Mouse (Mus musculus) forelimb bud, embryonic 11.5 days (tissue): ENCODE measurements at regions not wholly inside any gene's neighbourhood (a gene's known extent, or its start where the extent isn't known, plus 50 kb on each side); places are given as distances from the start of the nearest gene placed in this dataset.

Source experiments
- DNase-seq: peaks from one replicate; pipeline ENCODE4 v3.0.0-alpha.2; 2012; ENCODE audit warnings: low read depth, low spot score

DNA sequence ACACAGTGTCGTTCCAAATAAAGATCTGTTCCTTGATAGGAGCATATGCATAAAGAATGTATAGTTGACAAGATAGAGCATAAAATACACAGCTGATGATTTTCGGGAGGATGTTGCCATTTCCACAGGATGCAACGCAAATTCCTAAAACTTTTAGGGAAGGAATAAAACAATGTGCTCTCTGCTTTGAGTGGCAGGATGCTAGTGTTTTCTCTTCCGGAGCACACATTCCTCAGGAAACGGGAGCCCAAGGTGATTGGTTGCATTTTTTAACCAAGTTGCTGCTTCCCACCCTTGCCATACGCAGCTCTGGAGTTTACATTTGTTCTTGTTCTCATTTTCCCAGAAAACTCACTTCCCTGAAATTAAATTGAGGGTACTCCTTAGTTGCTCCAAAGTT lies 116.8 kb upstream of the Arhgap28 start:
- DNase-seq, result no peak

DNA sequence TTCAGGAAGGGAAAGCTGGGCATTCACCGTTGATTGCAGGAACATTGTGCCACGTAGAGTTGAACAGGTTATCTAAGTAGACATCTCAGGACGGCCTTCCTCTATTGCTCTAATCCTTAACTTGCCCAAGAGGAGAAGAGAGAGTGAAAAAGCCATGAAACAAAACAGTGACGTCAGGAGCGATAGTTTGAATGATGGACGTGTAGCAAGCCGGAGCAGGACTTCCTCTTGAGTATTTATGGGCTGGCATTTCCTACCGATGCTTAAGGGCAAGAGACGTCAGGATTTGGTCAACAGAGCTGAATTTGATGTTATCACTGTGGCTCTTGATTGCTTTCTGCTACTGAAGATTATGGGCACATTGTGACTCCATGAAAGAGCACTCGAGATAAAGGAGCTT lies 130.5 kb upstream of the Arhgap28 start:
- no peak for DNase-seq

DNA sequence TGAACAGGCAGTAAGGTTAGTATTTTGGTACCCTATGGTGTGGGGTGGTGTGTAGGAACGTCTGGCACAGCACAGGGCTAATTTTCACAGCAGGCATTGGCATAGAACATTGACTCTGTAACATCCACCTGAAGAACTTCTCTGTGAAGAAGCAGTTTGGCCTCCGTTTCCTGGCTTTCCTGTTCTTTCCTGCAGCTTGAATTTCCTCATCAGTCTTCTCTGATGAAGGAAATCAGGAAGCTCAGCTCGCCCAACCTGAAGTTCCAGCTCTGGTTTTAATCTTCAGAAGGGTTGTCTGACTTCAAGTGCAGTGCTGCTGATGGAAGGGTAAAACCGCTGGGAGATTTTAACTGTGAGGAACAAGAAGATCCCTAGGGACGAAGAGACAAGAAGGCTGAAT lies 131.5 kb upstream of the Arhgap28 start:
- no peak for DNase-seq

DNA sequence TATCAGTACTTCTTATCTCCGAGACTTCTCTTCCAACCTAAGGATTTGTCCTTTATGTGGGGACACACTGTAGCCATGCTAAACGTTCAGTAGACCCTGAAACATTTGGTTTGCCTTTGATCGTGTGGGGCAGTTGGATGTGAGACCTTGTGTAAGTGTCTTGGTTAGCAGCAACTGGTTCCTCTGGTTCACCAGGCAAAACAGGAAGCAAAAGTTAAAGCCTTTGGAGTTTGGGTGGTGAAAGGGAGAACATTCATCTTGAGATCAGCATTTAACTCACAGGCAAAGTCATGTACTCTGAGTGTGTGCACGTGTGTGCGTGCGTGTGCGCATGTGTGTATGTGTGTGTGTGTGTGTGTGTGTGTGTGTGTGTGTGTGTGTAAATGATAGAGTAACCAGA lies 130.3 kb upstream of the L3mbtl4 start:
- DNase-seq, result no peak

DNA sequence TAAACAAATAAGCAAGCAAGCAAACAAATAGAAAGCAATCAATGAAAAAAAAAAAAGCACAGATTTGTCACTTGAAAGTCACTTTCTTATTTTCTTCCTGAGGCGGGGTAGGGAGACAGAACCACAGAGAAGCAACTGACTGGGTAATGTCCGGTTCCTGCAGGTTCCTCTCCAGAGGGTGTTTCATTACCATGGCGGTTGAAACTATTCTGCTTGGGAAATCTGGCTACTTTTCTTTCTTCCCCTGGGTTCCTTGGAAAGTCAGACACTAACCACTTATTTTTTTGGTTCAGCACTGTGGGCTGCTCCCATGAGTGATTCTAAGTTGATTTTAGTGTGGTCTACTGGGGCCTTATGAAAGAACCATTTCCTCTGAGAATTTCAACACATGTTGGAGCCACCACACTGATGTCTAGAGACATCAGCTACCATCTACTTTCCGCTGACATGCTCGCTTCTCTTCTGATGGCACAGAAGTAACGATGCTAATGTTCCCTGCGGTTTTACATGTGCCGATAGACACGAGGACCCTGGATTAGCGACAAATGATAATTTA lies 124.3 kb upstream of the L3mbtl4 start:
- DNase-seq, result no peak

DNA sequence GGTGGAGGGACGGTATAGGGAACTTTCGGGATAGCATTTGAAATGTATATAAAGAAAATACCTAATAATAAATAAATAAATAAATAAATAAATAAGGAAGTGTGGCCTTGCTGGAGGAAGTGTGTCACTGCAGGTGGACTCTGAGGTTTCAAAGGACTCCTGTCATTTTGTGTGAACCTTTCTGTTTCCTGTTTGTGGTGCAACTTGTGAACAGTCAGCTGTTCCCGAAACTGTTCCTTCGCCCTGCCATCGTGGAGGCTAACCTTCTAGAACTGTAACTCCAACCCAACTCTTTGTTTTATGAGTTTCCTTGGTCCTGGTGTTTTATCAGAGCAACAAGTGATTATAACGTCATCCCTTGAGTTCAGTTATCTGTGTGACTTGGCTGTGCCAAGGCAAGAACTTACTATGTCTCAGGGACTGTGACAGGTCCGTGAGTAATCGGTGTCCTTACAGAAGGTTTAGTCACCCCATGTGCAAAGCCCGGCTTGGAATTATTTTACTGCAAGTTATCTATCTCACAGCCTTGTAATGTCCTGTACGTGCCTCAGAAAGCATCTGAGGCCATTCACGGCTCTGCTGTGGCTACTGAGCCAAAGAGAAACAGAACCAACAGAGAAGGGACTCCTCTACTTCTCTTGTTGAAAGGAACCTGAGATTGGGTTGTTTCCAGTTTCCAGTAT lies 121.0 kb upstream of the L3mbtl4 start:
- no peak for DNase-seq

DNA sequence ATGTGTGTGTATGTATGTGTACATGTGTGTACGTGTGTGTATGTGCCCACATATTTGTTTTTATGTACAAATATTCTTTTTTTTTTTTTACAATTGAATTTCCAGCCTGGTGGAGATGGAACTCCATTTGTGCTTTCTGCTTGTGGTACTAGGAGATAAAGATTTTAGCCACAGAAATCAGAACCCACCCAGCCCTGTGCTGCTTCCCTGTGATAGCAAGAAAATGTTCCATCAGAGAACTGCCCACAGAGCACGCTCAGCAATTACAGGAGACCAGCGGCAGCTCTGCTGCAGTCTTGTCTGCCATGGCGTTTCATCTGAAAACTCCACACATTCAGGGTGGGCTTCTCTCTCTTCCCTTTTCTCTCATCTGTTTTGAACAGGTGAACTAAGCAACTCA lies 118.7 kb upstream of the L3mbtl4 start:
- no peak for DNase-seq

DNA sequence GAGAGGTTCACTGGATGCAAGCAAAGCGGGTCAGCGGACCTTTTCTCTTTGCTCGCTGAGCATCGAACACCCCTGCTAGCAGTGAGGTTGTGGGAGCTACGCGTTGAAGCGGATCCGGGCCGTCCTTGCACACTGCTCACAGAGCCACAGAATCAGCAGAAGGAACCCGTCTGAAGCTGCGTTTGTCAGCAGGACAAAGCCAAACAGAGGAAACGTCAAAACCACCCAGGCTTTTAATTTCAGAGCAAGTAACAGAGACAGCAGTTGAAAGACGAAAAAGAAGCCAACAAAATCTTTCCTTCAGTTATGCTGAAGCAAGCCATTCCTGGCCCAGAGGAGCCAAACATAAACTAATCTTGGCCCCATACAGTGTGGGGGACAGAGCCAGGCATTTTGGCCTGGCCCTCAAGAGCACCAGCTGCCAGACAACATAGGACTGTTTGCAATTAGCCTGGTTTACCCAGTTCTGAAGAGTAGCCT lies 115.4 kb upstream of the L3mbtl4 start:
- DNase-seq, result no peak

DNA sequence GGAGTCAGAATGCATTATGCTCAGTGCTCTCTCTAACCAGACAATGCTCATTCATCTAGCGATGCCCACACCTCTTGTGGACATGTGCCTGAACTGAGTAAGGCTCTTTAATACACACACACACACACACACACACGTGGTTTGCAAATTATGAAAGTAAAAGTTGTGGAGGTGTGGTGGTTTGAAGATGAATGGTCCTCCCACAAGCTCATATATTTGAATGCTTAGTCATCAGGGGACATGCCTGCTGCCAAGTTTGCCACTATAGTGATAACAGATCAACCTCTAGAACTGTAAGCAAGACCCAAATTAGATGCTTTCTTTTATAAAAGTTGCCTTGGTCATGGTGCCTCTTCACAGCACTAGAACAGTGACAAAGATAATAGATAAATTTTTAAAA lies 112.5 kb upstream of the L3mbtl4 start:
- DNase-seq, result no peak

DNA sequence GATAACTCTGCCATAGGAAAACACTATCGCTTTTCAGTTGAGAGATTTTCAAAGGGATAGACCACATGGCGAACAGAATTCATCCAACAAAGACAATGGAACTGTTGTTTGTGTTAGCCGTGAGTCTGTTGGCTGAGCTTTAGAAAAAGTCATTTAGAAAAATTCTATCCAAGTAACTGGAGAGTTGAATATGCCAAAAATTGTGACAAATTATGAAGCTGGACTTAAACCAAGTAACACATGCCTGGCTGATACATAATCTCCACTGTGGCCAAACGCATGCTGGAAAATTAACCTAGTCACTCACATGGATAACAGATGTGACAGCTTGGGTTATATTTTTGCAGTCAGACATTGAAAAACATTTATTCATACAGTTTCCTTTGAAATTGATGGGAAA lies 110.1 kb upstream of the L3mbtl4 start:
- no peak for DNase-seq

DNA sequence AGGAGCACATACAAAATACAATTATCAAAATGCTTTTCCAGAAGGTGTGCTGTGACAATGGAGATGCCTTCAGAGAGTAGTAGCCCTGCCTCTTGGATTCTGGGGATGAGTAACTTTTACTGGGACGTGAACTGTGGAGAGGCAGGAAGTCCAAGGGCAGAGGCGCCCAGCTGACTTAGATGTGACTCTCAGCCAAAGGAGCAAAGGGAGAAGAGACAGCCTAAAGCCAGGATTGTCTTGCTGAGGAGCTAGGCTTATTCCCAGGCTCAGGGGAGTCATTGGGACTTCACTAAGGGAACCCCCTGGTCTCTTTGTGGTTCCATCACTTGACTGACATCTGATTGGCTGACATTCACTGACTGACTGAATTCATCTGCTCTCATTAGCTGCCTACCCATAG lies 108.9 kb upstream of the L3mbtl4 start:
- no peak for DNase-seq

DNA sequence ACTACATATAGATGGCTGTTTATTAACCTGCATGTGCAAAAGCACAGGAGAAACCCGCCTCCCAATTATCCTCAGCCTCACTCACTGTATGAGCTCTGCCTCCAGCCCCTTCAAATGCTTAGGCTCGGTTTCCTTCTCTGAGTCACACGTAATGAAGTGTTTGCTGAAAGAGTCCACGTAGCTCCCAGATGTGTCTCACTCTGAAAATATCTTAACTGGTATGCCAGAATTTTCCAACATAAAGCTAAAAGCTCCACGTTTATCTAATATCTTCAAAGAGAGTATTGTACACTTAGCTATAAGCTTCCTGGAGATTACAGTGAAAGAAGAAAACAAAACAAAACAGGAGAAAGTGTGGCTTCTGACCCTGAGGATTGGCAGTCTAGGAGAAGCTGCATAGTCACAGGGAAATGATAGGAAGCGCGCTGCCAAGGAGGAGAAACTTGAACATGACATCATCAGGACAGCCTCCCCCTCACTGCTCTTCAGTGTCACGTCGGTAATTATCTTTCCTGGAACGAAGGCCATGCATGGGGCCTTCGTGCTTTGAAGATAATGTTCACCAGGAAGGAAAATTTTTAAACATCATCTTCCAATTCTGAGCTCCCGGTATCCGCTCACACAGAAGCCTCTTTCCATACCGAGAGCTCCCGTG lies 108.3 kb upstream of the L3mbtl4 start:
- peak; percentile 35 for DNase-seq

DNA sequence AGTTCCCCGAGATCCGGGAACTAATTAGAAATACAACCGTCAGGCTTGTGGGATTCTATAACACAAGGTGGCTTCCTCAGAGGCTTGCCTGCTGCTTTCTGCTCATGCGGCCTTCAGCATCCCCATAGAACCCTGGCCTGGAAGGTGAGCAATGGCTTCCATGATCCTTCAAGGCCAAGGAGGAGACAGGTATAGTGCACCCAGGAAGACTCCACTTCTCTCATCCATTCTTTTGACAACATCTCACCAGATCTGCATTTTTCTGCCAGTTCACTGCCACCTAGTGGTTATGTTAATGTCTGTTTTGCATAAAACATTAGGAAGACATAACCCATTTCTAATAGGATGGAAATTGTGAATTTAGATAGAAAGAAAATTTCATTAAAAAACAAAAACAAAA lies 107.2 kb upstream of the L3mbtl4 start:
- DNase-seq, result no peak

DNA sequence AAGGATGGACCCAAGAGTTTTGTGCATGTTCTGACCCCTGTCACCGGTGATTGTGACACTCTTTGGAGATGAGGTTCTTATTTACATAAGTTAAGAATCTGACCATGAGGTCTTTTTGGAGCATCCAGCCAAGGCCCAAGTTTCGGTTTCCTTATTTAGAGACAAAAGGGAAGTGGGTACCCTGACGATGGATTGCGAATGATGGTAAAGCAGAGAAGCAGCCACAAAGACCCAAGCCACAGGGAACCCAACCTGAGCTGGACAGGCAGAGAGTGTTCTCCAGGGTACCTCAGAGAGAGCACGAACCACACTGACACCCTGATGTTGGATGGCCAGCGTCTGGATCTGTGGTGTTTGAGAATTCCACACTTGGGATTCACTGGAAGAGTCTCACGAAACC lies 100.8 kb upstream of the L3mbtl4 start:
- DNase-seq, result no peak

DNA sequence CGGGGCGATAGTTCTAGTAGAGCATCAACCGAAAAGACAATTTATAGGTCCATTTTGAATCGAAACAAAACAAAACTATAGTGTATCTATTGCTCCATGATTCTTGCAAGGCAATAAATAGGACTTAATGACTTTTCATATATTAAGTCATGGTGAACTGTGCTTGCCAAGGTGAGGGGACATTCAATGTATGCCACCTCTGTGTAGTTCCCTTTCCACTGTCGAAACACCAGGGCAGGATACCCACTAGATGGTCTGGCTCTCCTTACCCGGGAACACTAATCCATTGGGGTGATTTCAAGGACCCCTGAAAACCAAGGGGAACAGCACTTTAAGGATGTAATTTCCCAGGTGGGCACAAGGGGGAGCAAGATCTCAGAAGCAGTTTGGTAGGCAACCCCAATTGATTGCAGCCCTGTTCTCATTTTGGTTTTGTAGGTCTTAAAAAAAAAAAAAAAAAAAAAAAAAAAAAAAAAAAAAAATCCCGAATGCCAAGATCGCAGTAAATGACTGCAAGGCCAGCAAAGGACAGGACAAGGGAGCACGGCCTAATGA lies 96.9 kb upstream of the L3mbtl4 start:
- DNase-seq, result peak; percentile 75

DNA sequence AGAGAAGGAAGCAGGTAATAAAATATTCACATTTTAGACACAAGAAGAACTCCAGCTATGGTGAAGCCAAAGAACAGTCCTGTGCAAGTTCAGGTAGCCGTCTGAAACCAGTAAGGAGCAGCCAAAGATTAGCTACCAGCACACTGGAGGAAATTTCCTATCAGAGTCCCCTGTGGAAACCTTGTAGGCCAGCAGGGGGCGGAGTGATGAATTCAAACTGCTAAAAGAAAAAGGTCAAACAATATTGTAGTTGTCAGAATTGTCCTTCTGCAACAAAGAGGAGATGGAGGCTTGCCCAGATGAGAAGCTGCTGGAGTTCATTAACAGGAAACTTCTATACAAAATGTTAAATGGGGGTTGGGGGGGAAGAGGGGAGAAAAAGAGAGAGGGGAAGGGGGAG lies 95.8 kb upstream of the L3mbtl4 start:
- peak; percentile 40 for DNase-seq

DNA sequence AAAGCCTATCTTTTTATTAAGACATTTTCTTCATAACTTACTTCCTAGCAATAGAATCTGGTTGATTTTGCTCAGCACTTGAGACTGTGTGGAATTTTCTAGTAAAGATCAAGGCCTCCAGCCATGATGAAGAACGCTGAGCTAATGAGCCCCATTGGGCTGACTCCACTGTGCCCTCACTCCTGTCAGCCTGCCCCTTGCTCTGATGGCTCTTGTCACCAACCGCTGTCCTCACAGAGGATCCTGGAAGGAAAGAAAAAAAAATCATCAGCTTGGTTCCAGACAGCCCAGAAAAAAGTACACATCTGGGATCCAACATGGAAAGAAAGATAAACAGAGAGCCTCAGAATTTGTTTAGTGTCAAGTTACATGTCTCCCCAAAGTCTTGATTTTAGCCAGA lies 88.2 kb upstream of the L3mbtl4 start:
- no peak for DNase-seq

DNA sequence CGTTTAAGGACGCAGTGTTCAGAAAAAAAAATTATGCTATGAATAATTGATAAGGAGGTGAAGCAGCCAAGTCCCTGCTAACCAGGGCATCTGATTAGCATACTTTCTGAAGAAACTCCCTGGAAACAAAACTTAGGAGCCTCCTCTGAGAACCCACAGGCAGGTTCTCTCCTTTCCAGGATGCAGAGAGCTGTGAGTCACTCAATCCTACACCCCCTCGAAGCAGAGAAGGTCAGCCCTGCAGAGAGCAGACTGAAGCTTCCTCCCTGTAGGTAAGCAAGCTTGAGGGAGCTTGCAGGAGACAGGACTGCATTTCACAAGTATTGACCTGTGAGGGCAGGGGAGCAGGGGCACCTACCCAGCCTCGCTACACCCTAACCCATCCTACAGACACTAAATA lies 83.7 kb upstream of the L3mbtl4 start:
- no peak for DNase-seq

DNA sequence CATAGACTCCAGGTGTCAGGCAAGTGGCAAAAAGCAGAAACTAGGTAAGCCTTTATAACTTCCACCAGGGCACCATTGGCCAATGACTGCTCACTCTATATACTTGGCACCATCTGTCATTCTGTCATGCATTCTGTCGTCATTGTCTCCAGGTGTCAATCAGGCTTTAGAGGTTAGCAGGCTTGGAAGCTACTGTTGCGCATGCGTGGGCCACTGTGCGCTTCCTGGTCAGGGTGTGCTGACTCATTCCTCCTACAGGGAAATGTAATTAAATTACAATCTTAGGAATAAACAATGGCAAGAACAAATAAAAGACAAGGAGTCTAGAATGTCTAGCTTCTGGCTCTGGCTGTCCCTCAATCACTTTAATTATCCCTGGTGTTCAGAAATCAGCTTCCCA lies 68.1 kb upstream of the L3mbtl4 start:
- no peak for DNase-seq

DNA sequence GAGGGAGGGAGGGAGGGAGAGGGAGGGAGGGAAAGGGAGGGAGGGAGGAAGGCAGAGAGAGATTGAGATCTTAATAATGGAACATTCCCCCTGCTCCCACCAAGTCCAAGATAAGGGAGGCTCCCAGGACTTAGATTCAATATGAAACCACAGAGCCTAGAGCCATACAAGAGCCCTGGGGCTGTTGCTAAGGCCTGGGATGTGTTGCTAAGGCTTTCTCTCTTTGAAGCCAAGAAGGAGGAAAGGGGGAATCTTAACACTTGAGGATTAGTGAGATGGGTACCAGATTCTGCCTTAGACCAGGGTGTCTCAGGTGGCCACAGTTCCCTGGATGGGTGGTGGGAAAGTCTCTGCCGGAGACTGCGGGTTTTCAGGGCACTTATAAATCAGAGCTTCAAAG lies 64.8 kb upstream of the L3mbtl4 start:
- DNase-seq, result no peak

DNA sequence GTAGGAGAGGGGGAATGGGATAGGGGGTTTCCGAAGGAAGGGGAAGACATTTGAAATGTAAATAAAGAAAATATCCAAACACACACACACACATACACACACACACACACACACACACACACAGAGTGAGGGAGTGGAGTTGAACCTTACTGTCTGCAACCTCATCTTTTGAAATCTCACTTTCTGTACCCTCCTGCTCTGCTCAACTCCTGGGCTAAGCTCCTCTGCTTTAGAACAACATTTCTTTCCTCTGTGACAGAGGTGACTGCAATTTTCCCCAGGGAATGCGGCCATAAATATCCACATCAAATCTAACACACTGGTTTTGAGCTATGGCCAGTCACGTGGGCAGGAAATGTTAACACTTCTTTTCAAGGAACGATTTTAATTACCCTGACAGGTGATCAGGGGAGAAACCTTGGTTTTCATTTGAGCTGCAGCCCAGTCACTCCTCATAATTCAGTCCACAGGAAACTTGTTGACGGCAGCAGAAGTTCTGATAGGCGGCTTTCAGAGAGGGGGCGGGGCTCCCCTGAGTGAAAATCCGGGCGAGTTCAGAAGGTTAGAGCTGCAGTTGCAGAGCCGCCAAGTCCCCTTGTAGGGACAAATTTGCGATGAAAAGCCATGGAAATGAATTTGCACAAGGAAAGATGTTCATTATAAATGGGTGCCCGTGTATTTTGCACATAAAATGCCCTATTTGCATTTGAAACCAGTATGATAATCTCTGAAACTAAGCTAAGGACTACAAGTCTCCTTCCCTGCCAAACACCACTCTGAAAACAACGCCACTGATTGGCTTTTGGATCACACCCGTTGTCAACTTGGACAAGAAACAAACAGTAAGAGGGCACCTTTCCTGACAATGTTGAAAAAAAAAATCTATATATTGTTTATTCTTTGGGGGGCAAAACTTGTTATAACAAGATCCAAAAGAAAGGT lies 63.0 kb upstream of the L3mbtl4 start:
- peak; percentile 89 for DNase-seq

DNA sequence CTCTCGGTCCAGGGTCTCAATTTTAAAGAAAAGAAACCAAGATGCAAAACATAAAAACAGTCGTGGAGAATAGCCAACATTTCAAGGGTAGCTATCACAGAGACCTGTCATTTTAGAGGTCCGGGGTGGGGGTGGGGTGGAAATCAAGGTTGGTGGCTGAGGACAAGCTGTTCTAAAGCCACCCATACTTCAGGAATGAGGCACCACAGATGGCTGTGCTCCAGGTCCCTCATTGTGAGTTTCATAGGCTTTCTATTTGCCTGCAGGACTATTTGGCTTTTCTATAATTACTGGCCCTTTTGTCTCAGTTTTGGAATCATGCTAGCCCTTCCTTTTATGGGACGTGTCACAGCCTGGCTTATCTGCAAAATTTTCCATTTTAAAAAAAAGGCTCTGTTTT lies 55.4 kb upstream of the L3mbtl4 start:
- DNase-seq, result no peak
